Mouse (Mus musculus) heart, adult 11 months (tissue): ENCODE data around the gene Gnmt.
A peak's percentile ranks its signal among the peaks of the same experiment; 100 is the strongest.

Experiments used
- DNase-seq: peaks from one replicate; pipeline ENCODE4 v3.0.0; 2022

The Gnmt gene

DNA sequence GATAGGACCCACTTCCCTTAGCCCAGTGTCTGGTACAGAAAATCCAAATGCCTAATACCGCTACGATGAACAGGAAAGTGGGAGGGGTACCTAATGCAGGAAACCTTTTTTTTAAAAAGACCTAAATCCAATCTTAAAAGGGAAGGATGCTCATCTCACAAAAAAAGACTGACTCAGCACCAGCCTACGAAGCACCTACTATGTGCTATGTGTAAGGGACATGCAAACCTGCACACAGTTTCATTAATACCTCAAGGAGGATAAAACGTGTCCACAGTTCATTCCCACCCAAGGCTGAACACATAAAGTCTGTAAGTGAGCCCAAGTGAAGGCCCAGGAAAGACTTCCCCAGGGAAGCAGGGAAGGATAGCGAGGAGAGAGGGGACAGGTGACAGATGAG lies 26.5 kb downstream of the Gnmt start:
- DNase-seq: no peak

- DNase-seq: peak; percentile 89
These were observed 26.9 kb downstream of the Gnmt start for GRCm38 (mm10) chr17:46702100-46702499.

- DNase-seq: no peak
These were observed 27.5 kb downstream of the Gnmt start for GRCm38 (mm10) chr17:46701489-46701888.

DNA sequence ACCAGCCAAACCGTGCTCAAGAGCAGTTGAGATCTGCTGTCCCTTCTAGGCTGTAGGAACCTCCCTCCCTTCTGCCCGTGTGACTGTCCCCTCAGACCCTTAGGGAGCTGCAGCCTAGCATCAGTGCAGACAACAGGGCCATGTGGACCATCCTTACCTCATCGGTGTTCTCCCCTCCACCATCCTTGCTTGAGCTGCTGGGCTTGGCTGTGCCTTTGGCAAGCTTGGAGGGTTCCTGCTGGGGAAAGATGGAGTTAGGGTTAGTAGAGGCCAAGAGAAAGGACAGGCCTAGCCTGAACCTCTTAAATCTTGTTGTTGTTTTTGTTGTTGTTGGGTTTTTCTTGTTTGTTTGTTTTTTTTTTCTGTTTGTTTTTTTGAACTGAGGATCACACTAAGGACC lies 29.1 kb downstream of the Gnmt start:
- DNase-seq: no peak

GRCm38 (mm10) chr17:46699245-46699644 lies 29.7 kb downstream of the Gnmt start:
- no peak for DNase-seq

GRCm38 (mm10) chr17:46698515-46698914 lies 30.5 kb downstream of the Gnmt start:
- no peak for DNase-seq

DNA sequence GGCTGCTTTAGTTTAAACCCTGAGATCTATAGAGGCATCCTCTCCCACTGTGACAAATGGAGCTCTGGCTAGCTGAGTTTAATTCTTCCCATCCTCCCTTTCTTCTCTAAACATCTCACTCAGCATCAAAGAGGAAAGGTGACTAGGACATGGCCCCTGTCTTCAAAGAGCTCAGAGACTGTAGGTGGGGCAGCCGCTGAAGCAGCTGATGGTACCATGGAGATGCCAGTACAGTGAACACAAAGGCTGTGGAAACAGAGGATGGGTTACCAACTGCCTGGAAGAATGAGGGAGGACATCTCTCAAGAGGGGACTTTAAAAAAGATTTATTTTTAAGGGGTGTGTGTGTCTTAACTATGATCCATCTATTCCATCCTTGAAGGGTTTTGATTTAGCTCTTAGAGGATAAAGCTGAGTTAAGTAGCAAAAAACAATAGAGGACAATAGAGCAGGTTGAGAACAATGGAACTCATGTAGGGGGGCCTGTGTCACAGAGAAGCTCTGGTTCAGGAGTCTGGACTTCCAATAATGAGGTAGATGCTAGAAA lies 34.4 kb downstream of the Gnmt start:
- no peak for DNase-seq

DNA sequence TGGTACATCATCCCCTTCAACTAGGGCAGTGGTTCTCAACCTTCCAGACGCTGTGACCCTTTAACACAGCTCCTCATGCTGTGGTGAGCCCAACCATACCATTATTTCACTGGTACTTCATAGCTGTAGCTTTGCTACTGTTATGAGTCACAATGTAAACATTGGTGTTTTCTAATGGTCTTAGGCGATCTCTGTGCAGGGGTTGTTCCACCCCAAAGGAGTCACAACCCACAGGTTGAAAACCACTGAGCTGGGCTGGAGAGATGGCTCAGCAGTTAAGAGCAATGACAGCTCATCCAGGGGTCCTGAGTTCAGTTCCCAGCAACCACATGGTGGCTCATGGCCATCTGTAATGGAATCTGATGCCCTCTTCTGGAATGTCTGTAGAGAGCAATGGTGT lies 37.6 kb downstream of the Gnmt start:
- no peak for DNase-seq

GRCm38 (mm10) chr17:46690665-46691064 lies 38.3 kb downstream of the Gnmt start:
- DNase-seq: no peak

GRCm38 (mm10) chr17:46685913-46686312 lies 43.1 kb downstream of the Gnmt start:
- no peak for DNase-seq

- peak; percentile 92 for DNase-seq
These were observed 46.1 kb downstream of the Gnmt start for GRCm38 (mm10) chr17:46682654-46683389.

DNA sequence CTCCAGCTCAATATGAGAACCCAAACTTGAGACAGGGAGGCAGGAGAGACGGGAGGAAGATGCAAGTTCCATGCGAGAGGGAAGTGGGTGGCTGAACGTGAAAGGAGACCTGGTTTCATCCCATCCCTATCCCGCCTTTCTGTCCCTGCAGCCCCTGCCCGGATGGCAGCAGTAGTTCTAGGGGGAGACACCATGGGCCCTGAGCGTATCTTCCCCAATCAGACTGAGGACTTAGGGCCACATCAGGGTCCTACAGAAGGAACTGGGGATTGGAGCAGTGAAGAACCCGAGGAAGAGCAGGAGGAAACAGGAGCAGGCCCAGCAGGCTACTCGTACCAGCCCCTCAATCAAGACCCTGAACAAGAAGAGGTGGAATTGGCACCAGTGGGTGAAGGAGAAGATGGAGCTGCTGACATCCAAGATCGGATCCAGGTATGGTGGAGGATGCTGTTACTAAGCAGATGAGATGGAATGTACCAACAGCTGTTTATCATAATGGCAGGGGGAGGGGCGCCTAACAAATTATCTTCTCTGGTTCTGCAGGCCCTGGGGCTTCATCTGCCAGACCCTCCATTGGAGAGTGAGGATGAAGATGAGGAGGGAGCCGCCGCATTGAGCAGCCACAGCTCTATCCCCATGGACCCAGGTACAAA lies 47.4 kb downstream of the Gnmt start:
- DNase-seq: peak; percentile 96

GRCm38 (mm10) chr17:46680760-46681373 lies 48.1 kb downstream of the Gnmt start, which contains the start of gene Klhdc3:
Klhdc3 (minus strand) TSS chr17:46680914.
- DNase-seq: peak; percentile 100

DNA sequence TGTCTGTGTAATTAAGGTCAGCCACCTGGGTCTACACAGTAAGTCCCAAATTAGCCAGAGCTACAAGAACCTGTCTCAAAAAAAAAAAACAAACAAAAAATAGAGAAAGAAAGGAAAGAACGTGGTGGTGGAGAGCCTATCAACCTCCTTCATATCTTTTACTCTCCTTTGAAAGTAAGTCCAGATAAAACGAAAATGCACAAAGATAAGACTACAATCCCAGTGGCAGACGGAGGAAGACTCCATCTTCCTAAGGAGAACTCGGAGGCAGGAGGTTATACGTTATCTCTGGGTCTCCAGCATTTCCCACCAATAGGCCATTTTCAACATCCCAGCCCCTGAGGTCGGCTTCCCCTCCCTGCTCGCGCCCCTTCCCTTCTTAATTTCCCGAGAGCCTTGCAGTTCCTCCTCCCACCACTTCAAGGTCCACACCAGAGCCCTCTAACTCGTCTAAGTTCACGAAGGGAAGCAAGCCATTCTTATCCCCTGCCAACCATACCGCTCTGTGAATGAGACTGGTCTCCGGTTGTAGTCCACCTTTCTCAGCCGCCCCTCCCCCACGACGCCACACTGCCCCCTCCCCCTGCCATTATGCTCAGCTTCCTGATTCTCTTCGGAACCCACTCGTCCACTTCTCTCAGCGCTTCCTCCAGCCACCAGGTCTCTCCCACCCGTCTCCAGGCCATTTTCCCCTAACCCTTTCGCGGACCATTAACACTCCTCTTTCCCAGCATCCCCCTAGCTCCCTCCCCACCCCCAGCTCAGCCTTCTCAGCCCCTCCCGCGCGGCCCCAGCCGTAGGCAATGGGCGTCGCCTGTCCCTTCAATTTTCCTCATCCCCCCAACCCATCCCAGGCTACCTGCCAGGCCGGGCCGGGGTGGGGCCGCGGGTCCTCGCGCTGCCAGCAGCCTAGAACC lies 48.9 kb downstream of the Gnmt start:
- no peak for DNase-seq

GRCm38 (mm10) chr17:46678911-46679310 lies 50.1 kb downstream of the Gnmt start:
- peak; percentile 96 for DNase-seq

DNA sequence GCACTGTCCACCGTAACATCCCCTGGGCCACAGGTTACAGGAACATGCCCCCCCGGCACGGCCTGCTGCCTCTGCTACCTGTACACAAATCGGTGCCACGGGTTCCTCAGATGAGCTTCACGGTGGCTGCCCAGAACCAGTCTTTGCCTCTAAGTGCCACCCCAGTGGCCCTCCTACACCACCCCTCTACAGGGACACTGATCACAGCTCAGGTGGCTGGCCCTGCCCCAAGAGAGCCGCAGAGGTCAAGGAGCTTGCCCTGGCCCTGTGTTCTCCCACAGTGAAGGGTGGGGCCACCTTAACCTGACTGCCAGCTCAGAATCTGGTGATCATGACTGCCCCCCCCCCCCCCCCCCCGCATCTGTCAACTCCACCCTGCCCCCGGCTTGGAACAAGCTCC lies 50.6 kb downstream of the Gnmt start, which contains the start of gene Mea1:
Gene Mea1, plus strand, starts transcription at position 378 of the 400 bp plus-strand sequence.
- peak; percentile 95 for DNase-seq
